Mouse (Mus musculus) gastrocnemius, postnatal 10 days (tissue): Measurements from ENCODE around the gene Cttn. TPM values are rescaled to one million over a fixed set of nuclear protein-coding genes. Genes with fewer than 3 reads are reported as not detected.

Experiments
- DNase-seq: peaks from one replicate; pipeline ENCODE4 v3.0.0; 2021; ENCODE audit warnings: mixed read lengths
- long read RNA-seq, 2 experiments: library from polyadenylated mRNA; stranded (forward); transcript quantifications; one replicate each; pipeline ENCODE4 v2.0.0; 2021
- total RNA-seq, 2 experiments: library from RNA; stranded (reverse); gene quantifications; 2 replicates each; pipeline ENCODE4 v1.2.3; 2021

Gene Cttn
- total RNA-seq, result 10 to 100 TPM; 55.7 to 62.8 TPM
- long read RNA-seq, experiment 1, transcript Cttn-201 (17 exons, 2,913 nt), result minor isoform, 31 of 172 reads
- long read RNA-seq, experiment 1, transcript Cttn-202 (18 exons, 3,286 nt), result major isoform, 59 of 172 reads
- long read RNA-seq, experiment 1, partial matches to known transcripts, result 13 of 172 reads
- long read RNA-seq, experiment 1, other reads (novel, unspliced or antisense), result 68 of 172 reads
- long read RNA-seq, experiment 2, transcript Cttn-202 (18 exons, 3,286 nt), result major isoform, 39 of 149 reads
- long read RNA-seq, experiment 2, transcript Cttn-201 (17 exons, 2,913 nt), result minor isoform, 36 of 149 reads
- long read RNA-seq, experiment 2, partial matches to known transcripts, result 9 of 149 reads
- long read RNA-seq, experiment 2, other reads (novel, unspliced or antisense), result 65 of 149 reads

DNA sequence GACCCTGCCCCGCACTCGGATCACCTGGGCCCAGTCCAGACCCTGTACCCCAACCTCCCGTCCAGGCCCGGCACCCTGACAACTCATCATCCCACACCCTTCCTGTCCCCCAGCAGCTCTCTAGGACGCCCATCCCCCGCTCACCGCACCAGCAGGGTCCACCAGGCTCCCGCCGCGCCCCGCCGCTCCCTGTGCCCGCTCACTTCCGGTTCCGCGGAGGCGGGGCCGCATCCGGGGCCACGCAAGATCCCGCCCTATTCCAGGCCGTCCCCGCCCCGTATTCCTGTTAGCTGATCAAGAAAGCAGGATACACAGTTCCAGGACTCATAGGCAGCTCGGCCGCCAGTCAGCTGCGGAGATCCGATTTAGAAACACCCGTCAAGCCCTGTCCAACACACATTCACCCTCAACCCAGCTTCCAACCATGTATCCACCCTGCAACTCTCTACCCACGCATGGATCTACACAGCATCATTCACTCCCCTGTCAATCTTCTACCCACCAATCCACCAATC lies at the start of gene Cttn:
Gene Cttn, minus strand, starts transcription at position 465 of the 515 bp plus-strand sequence.
- DNase-seq, result peak; percentile 89

- DNase-seq, result no peak
Observed at GRCm38 (mm10) chr7:144519852-144520251, 49.0 kb upstream of the Cttn start.

GRCm38 (mm10) chr7:144516711-144517110 lies 45.9 kb upstream of the Cttn start:
- no peak for DNase-seq

DNA sequence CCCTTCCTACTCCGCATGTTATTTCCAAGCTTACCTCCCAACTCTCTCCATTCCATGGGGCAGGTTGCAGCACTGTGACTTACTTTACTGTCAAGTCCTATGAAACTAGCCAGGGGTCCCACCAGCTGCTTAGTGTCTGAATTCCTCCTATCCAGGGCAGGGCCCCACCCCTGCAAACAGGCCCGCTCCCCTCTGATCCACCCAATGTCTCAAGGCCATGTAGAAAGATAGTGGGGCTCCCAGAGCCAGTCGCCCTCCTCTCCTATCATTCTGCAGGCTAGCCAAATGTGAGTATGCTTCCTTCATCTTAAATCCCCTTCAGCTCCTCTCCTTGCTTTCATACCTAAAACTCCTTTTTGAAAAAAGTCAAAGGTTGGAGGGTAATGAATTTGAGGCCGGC lies 38.3 kb upstream of the Cttn start:
- DNase-seq, result no peak

DNA sequence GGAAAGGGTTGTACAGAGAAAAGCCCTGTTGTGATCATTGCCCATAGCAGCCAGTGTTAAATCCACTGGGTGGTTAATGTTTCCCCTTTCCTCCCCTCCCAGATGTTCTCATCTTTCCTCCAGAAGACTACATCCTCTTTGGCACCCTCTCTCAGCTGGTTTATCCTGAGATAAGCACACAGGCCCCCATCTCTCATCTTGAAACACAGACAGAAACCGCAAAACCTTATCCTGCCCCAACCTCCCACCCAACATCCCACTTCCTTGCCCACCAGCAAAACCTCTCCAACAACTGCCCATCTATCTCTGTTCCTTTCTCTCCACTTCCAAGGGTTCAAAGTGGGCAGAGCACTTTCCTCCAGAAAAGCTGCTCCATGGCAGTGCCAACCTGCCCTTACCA lies 36.0 kb upstream of the Cttn start:
- DNase-seq, result no peak

- DNase-seq, result no peak
Observed at GRCm38 (mm10) chr7:144503959-144504358, 33.1 kb upstream of the Cttn start.

DNA sequence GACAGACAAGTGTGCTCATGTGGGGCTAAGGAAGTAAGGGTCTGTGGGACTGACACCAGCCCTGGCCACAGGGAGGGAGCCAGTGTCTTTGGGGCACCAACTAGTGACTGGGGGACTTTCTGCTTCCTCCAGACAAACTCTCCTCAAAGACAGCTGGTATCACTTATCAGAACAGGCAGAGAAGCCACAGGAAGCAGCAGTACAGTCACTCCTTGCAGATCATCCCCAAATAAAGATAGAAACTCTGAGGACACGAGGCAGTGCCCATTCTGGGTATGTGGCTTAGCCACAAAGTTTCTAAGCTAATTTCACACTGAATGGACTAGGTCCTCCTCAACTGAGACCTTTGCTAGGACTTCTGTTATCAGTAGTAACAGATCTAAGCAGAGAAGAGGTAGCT lies 22.1 kb upstream of the Cttn start:
- no peak for DNase-seq

- DNase-seq, result no peak
Observed at GRCm38 (mm10) chr7:144490201-144490873, 19.5 kb upstream of the Cttn start.

DNA sequence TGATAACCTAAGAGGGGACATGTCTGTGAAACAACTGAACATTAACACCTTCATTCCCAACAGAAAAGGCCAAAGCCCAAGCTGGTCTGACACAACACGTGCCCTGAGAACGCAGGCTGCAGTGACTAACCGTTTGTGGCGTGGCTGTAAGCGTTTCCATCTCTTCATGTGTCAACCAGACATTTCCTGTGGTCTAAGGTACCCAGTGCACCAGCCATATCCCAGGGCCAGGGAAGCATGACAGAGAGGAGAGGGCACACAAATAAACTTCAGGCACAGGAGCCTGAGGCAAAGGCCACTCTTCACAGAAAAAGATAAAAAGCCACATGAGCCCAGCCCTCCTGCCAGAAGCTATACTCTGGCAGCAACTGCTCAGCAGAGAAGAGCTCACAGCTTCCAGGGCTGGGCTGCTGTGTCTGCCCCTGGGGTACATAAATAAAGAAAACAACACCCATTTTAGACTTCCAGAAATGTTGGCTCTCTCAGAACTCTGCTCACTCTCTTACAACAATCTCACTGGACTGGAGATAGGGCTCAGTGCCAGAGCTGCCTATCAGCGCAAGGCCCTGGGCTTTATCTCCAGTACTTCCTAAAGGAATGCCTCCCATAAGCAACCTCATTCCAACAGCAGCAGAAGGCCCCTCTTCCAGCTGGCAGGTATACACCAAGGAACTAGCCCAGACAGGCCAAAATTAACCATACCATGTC lies 18.4 kb upstream of the Cttn start:
- DNase-seq, result no peak

GRCm38 (mm10) chr7:144480314-144480713 lies 9.5 kb upstream of the Cttn start:
- no peak for DNase-seq

DNA sequence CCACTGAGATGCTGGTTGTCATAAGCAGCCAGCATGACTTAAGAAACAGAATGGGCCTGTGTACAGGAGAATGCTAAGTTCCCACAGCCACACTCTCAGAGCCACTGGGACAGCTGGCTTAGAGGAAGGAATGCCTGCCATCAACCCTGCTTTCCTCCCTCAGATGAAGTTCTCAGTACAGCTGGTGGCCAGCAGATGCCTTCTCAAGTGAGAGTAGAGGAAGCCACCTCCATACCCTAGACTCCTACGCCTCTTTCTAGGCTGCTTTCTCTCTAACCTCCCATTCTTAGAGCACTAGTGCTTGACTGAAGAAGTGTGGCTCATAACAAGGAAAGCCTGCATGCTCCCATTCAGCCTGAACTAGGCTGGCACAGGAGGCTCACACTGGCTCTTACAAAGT lies 8.8 kb upstream of the Cttn start:
- DNase-seq, result no peak

DNA sequence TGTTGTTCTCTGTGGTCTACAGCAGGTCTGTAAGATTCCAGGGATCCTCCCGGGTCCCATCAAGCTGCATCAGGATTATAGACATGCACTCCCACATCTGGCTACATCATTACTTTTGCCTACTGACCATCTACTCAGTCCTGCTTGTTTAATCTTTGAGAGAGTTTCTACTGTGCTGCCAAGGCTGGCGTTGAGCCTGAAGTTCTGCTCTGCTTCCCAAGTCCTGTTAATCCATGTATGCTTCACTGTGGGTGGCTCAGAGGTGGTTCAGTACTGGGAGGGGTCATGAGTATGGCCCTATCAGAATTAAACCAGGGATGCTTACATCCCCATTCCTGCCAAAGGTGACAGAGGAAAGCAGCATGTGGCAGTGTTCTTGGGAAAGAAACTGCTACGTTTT lies 4.9 kb upstream of the Cttn start:
- no peak for DNase-seq

GRCm38 (mm10) chr7:144473486-144473885 lies 2.7 kb upstream of the Cttn start:
- no peak for DNase-seq

GRCm38 (mm10) chr7:144471103-144471502 lies 294 bp upstream of the Cttn start:
- DNase-seq, result no peak

GRCm38 (mm10) chr7:144469908-144470544 lies 783 bp downstream of the Cttn start:
- no peak for DNase-seq

GRCm38 (mm10) chr7:144469181-144469641 lies 1.6 kb downstream of the Cttn start:
- DNase-seq, result peak; percentile 30

DNA sequence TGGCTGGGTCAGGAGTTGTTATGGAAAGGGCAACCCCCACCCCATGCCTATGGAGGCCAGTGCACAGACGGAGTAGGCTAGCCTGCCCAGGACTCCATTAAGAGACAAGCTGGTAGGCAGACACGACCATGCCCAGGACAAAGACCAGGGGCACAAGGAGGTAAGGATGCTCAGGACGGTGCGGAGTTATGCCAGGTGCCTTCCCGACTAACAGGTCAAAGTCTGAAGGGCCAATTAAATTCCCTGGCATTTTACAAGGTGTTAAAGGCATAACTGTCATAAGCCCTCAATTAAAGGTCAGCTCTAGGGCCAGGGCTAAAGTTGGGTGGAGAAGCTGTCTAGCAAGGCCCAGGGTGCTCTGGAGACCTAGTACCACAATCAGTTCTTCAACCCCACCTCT lies 2.1 kb downstream of the Cttn start:
- DNase-seq, result no peak

- no peak for DNase-seq
Observed at GRCm38 (mm10) chr7:144462577-144462976, 8.2 kb downstream of the Cttn start.

- no peak for DNase-seq
Observed at GRCm38 (mm10) chr7:144461246-144461902, 9.4 kb downstream of the Cttn start.

- no peak for DNase-seq
Observed at GRCm38 (mm10) chr7:144458881-144459280, 11.9 kb downstream of the Cttn start.

DNA sequence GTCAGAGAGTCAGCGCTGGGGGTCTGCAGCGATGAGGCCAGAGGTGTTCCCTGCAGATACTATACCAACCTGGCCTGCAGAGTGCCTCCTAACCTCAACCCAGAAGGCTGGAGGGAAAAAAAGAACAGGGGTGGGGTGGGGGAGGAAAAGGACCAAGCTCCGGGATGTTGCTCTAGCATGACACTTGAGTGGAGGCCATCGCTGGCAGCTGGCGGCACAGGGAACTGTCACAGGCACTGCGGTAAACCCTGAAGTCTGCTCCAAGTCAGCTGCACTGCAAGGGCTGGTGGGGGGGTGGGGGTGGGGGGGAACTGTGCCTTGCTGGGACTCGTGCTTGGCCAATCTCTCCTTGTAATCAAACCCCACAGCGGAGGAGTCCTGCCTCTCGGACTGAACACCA lies 20.1 kb downstream of the Cttn start:
- DNase-seq, result no peak
